Mouse (Mus musculus) cerebellum, postnatal 14 days (tissue): ENCODE measurements around the gene Nme9.

Source experiments
- DNase-seq, 2 experiments: peaks; one replicate each; pipeline ENCODE4 v3.0.0; 2021; ENCODE audit warnings: mixed read lengths in 2 of 2

Nme9 gene

DNA sequence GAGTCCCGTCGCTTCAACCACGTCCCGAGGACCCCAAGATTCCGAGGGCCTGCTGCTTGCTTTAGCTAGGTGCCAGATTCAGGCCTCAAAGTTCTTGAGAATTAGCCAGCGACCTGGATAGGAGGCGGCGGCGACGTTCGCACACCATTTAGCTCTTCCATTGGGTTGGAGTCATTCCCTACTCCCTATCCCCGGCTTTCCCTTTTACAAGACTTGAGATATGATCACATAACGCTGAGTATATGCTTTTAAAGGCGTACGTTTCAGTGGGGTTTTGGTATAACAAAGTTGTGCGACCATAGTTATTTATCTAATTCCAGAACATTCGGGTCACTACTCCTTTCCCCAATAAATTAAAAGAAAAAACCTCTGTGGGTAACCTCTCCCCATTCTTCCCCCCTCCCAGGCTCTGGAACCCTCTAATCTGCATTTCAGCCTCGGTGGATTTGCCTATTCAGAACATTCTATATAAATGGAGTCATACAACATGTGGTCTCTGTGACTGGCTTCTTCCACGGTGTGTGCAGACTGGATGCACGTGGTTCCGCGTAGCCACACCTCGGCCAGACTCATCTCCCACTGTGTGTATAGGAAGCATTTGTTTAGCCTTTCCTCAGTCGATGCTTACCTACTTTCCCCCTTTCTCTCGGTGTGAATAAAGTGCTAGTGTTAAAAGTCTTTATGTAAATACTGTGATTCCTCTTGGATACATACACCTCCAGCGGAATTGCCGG is 14.1 kb upstream of the Nme9 start, which contains the start of gene Mras:
TSS of gene Mras (minus strand) at position 351 of the 734 bp plus-strand sequence.
- no peak for DNase-seq

DNA sequence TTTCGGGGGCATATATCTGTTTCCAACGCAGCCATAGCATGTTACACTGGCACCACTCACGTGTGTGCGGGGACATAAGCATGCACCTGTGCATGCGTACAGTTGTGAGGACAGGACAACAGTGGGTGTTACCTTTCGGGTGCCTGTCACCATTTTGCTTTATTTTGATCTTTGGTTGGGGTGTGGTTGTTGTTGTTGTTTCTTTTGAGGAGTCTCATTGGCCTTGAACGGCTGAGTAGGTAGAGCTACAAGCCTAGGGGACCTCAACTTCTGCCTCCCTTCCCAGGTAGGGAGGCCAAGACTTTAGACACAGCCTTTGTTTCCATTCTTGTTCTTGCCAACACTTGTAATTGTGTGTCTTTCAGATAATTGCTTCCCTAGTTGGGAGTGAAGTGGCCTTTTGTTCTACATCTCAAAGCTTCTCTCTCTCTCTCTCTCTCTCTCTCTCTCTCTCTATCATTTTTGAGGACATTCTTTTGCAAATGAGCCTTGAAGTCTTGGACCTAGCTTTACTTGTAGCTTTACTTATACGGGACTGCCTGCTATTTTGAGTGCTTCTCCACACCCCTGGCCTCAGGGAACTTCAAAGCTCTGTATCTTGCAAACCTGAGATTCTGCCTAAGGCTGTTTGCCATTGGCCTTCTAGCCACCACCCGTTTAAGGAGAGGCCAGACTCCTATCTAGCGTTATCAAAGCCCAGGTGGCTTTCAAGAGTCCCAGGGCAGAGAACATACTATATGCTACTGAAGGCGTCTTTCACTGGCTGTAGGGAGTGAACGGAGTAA is 13.3 kb upstream of the Nme9 start:
- no peak for DNase-seq

DNA sequence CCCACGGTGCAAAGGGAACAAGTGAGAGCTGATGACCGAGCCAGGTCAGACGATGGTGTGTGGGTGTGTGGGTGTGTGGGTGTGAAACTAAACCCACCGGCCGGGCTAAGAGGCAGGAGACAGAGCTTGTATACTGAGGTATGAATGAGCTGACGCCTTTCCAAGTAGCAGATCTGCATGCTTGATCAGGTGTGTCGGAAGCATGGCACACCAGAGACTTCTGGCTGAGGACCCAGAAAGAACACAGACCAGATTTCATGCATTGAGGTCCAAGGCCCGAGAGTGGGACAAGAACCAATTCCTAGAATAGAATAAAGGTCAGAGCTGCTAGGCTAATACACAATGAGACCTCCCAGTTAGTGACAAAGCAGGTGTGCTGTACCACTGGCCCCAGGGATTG is 12.2 kb upstream of the Nme9 start:
- peak; percentile 51 to 53 for DNase-seq

DNA sequence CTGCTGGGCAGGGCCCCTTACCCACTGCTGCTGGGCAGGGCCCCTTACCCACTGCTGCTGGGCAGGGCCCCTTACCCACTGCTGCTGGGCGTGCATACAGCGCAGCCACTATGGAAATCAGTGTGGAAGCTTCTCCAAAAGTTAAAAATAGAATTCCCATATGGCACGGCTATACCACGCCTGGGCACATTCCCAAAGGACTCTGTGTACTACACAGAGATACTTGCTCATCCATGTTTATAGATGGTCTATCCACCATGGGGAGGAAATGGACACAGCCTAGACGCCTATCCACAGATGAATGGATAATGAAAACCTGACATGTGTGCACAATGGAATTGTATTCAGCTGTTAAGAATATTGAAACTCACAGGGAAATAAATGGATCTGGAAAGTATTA is 10.3 kb upstream of the Nme9 start:
- DNase-seq: no peak

DNA sequence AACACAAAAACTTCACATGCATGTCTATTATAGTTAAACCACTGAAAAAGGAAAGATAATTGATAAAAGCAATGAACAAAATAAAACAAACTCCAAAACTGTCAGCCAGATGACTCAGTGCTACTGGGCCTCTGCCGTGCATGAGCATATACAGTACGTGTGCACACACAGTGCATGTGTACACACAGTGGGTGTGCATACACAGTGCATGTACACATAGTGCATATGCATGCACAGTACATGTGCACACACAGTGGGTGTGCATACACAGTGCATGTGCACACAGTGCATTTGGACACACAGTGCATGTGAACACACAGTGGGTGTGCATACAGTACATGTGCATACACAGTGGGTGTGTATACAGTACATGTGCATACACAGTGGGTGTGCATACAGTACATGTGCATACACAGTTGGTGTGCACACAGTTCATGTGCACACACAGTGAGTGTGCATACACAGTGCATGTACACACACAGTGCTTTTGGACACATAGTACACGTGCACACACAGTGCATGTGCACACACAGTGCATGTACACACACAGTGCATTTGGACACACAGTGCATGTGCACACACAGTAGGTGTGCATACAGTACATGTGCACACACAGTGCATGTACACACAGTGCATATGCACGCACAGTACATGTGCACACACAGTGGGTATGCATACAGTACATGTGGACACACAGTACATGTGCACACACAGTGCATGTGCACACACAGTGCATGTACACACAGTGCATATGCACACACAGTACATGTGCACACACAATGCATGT is 9.4 kb upstream of the Nme9 start:
- DNase-seq: no peak

DNA sequence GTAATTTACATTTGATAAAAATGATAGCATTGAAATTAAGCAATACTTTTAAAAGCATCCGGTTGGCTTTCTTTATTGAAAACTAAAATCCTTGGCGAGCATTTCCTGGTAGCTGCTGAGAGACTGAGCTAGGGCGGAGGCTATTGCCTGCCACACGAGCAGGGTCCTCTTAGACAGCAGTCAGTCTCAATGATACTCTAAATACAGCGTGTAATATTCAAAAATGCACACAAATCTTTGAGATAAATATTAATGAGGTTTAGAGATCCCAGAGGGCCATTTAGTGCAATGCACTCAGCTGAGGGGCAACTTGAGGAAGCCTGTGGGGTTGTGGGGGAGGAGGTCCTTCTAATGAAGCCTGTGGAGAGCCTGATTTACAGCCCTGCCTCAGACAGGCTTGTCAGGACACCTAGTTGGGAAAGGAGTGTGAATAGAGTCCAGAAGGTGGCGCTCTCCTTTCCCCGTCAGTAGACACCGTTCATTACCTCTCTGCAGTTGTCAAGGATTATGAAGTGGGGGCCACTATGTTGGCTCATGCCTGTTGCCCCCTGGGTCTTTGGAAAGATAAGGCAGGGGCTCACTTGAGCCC is 6.6 kb upstream of the Nme9 start:
- peak; percentile 51 to 61 for DNase-seq

DNA sequence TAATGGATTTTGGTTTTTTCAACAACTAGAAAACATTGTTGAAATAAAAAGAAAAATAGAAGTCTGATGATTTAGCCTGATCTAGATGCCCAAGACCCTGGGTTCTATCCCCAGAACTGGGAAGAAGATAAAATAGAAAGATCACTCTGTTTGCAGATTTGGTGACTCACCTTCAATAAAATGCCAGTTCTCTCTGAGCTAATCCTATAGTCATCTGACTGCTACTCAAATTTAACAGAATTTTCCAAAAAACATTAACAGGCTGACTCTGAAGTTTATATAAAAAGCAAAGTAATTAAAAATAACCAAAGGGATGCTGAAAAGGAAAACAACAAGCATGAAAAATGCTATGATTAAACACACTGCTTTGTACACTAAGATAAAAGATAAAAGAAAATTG is 5.0 kb upstream of the Nme9 start:
- no peak for DNase-seq

DNA sequence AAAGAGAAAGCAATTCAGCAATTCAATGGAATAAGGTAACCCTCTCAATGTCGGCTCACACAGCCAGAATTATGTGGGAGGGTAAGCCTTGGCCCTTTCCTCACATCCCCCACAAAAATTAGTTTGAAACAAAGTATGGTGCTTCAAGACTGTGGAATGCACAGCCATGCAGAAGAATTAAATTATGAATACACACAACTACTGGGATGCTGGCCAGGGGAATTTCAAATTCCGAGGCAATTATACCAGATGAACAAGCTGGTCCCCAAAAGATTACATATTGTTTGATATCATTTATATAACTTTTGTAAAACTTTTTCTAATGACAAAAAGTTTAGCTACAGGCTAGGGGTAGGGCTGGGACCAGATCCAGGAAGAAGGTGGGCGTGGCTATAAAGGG is 4.0 kb upstream of the Nme9 start:
- DNase-seq: no peak

DNA sequence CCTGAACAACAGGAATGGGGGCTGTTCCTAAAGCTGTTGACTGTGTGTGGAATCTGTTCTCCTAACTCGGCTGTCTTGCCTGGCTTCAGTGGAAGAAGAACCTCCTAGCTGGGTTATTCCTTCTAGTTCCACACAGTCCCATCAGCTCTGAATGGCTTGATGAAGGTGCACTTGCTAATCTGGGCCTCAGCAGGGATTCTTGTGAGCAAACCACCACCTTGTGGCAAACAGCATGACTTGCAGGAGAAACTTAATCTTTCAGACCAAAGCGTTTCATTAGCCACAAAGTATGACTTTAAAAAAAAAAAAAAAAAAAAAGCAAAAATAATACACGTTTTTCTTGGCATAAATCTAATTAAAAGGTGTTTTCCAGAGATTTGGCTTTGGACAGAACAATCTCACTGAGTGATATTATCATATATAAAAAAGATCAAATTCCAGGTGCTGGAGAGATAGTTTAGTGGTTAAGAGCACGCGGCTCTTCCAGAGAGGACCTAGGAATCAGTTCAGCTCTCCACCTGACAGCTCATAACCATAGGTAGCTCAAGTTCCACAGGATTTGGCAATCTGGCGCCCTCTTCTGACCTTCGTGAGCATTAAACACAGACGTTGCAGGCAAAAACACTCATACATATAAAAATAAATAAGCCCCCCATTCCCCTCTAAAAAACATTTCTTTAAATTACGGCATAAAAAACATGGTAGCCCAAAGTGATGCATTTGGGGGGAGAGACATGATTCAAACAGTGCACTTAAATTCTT is 1.2 kb upstream of the Nme9 start:
- peak in 1 of 2 experiments; percentile 46 for DNase-seq

DNA sequence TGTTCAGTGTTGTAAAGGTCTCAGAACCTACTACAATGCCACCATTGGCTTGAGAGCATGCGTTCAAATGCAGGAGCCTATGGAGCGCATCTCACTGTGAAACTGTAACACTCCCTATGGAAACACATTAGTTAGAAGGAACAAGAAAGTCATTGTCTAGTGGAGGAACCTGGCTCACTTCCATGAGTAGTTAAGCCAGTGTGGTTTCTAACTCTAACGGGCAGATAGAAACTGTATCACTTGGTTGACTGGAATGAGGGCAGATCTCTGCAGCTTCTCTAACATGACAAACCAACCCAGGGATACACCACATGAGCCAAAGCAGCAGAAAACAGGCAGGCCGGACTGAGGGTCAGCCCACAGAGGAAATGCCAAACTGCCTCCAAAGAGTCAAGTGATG is 2.9 kb downstream of the Nme9 start:
- DNase-seq: no peak

DNA sequence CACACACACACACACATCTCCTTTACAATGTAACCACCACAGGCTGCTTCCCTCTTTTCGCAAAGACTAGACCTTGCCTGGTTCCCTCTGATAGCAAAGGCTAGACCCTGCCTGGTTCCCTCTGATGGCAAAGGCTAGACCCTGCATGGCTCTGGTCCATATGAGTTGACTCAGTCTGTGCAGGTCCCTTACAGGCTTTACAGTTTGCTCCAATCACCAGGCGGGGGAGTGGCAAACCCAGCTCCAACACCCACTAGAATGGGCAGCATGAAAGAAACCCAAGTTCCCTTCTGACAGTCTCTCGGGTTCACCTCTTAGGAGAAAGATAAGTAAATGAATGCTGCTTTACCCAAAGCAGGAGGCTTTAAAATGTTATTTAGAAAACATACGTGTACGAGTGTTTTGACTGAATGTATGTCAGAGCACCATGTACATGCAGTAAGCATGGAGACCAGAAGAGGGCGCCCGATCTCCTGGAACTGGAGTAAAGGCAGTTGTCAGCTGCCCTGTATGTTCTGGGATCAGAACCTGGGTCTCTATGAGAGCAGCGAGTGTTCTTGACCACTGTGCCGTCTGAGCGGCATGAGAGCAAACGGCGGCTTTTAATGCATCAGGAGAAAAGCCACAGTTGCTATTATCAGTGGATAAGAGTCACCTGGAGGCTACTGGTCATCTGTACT is 7.4 kb downstream of the Nme9 start:
- DNase-seq: peak; percentile 68 to 77

DNA sequence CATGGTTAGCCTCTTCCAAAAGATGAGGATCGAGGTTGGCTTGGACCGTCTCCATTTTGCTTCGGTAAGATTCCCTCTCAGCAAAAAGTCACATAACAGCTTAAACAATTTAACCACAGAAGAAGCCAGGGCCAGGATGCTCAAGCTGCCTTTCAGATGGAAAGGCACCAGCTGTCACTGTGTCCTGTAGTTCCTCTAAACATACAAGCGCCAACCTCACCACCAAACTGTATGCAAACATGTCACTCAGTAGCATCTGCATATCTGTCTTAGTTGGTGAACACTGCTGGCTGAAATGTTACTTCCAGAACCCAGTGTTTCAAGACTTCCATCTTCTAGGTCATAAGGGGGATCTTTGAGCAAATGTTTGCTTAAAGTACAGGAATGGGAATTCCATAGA is 8.5 kb downstream of the Nme9 start:
- DNase-seq: no peak

DNA sequence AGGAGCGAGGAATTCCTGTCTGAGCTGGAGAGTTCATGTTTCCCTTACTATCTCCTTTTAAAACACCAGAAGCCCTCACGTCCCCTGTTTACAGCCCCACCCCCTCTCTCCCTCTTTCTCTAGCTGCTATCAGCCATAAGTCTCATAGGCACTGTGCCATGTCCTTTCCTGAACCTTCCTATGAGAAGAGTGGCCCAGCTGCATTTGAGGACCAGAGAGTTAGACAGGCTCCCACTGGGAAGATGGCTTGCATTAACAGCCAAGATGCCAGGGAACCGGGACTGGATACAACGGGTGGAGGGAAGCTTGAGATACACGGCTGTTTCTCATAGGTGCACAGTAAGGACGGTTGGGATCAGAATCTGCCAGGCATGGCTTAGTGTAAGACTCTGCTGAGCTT is 13.6 kb downstream of the Nme9 start:
- peak in 1 of 2 experiments; percentile 32 for DNase-seq

DNA sequence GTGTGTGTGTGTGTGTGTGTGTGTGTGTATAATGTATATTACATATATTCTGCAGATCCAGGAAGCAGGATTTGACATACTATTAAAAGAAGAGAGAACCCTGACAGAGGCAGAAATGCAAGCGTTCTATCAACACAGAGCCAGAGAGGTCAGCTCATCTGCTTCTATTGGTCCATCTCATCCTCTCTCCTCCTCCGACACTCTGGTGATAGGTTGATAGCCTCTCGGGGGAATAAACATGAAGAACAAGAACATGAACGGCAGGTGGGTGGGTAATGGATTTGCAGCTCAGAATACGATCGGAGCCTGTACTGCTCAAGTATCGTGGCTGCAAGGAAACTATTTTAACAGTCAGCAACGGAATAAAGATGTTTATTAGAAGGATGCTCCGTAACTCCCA is 17.3 kb downstream of the Nme9 start:
- DNase-seq: no peak

DNA sequence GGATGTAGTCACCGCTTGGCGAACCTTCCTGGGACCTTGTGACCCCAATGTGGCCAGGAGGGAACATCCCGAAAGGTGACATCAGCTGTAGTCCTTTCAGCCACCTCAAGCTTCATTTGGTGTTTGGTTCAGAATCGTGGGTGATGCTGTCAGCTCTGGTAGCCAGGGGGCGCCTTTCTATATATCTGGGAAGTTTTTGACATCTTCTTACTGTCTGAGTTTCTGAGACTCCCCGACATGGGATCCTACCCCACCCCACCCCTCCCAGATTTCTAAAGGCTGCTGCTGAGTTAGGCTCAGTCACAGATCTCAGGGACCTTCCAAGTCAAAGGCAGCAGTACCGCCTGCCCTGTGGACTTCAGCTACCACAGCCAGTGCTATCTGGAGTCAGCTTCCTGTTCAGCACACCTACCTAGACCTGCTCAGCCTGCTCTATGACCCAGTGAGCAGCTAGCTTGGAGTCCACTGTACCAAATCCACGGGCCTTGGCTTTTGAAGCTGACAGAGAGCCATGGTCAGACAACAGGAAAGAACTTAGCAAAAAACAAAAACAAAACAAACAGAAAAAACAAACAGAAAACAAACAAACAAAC is 18.5 kb downstream of the Nme9 start:
- DNase-seq: peak in 1 of 2 experiments; percentile 50

DNA sequence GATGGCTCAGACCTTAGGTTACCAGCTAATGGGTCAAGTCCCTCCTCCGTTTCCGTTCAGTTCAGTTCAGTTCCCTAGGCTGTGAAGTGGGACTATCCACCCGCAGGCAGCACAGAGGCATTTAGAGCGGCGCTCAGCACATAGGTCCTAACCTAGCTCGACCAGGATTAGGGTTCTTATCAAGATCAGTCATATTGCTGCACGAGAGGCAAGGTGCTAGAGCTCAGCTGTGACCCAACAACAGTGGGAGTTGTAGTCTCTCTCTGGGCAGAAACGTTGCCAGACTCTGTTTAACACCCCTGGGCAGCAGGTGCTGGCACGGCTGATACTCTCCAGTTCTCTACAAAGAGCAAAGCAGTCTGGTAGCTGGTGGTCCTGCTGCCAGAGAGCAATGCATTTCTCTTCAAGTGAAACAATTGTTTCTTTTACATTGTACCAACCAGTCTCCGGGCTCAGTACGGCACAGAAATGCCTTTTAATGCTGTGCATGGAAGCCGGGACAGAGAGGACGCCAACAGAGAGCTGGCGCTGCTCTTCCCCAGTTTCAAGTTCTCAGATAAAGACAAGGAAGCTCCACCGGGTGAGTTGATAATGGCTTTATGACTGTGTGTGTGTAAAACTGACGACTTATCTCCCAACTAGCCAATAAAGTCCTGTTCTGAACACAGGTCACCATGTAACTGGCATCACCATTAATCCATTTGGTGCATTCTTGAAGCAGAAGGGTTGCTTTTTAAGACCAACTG is 19.2 kb downstream of the Nme9 start:
- peak; percentile 19 to 41 for DNase-seq

DNA sequence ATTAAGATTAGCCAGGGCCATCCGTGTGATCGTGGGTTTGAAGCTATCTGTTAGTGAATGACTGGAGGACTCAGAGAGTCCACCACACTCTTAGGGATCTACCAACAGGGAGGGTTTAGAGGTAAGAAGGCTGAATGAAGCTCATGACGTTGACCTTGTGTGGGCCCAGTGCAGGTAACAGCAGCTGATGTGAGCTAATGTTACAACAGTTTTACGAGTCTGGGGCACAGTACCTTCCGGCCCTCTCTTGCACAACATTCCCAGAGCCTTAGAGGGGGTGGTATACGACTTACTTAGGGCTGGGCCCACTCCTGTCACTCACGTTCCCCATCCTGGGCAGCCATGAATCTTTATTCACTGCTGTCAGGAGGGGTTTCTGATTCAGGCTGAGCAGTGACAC is 20.1 kb downstream of the Nme9 start:
- no peak for DNase-seq

DNA sequence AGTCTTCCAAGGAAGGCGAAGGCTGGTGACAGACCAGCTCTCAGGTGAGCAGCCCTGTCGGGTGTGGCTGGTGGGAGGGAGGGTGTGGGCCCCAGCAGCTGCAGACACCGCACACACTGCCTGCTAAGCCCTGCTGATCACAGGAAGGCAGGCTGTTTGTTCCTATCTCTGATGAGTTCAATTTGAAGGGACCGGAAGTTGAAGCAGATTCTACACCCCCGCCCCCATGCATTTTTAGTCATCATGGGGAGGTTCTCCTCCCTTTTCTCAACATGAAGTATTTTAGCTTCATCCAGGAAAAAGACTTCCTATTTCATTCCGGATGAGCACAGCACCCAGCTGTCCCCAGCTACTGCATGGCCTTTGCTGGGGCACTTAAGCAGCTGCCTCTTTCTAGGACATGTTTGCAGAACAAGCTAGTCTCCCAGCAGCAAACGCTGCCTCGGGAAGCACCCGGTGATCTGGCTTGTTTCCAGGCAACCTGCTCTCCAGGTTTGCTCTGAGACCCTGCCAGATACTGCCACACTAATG is 28.0 kb downstream of the Nme9 start:
- DNase-seq: peak; percentile 76 to 77

DNA sequence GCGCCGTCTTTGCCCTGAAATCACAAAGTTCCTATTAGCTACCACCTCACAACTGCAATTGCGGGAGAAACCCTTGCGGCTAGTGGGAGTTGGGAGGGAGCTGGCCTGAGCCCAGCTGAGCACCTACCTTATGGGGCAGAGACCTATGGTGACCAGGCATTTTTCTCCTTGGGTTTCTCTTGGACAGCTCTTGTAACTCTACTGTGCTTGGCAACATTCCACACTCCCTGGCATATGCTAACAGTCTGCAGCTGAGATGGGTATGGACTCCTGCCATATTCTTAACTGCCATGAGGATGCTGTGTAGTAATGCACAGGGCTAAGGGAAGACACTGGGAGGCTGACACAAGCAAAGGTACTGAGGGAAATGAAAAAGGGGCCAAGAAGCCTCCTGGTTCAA is 29.5 kb downstream of the Nme9 start:
- DNase-seq: peak; percentile 80 to 85

DNA sequence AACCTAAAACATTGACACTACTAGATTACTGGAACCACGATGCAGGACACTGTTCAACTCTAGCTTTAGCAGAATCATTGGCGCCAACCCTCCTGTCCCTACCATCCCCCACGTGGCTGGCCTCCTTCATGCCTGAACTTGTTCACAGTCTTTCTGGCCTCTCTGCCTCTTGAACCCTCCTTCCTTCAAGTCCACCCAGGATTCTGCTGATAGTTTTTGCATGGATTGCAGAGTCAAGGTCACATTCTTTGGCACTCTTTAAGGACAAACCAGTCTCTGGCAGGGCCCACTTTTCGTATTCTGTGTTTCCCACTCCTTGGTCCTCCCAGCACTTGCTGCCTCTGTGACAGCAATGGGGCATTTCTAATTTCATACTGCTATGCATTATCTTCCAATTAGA is 31.9 kb downstream of the Nme9 start:
- no peak for DNase-seq
